Mouse (Mus musculus): ENCODE measurements around the gene Olfr465-ps1.

Gene Olfr465-ps1

GRCm38 (mm10) chr13:65137789-65138188, at the start of gene Olfr465-ps1:
Gene Olfr465-ps1, plus strand, starts transcription at chr13:65138089.
- in situ Hi-C loops (cut with MboI, MseI): no loop called here

DNA sequence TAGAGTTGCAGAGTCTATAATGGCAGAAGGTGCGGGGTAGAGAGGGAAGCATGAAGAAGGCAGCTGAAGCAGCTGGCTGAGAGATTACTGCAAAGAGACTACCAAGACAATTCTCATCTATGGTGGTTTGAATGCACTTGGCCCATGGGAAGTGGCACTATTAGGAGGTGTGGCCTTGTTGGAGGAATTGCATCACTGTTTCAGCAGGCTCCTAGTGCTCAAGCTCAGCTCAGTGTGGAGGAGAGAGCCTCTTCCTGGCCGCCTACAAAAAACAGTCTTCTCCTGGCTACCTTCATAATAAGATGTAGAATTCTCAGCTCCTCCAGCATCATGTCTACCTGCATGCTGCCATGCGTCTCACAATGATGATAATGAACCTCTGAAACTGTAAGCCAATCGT, 42.0 kb upstream of the Olfr465-ps1 start:
- in situ Hi-C loops (cut with MboI, MseI): no loop called here

- in situ Hi-C loops (cut with MboI, MseI): no loop called here
Measured at GRCm38 (mm10) chr13:65097018-65097417, 40.9 kb upstream of the Olfr465-ps1 start.

DNA sequence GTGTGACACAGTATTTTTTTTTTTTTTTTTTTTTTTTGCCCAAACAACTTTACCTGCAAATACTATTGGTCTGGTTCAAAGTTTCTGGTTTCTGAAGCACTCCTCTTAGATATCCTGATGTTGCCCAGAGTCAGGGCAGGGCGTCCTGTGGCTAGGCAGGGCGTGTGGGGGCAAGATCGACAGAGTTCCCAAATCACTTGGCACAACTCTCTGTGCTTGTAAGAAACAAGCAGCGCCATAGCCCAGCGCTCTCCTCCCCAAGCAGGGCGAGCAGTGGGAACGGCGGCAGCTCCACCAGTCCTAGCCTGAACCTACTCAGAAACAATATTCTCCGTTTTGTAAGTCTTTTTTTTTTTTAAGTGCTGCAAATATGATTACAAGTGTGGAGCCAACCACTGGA, 37.2 kb upstream of the Olfr465-ps1 start:
- in situ Hi-C loops (cut with MboI, MseI): loop anchor here (25.0 kb wide), 2 partner anchors 938 to 1513 kb away; partner anchors contain the start of genes Habp4 and Zfp367

DNA sequence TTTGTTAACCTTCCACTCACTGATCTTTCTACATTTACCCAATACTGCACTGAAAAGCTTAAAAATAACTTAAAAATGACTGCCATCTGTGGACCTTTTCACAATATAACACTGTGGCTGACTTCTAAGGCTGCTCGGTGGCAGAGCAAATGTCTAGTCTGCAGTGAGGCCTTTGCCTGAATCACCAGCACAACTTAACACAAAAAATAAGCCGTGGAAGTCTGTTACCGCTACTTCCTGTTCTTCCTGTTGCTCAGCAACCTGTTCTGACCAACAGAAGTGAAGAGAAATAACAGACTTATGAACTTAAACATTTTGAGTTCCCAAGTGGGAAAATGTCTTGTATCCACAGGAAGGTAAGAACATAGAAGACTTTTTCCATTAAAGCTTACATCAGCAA, 36.7 kb upstream of the Olfr465-ps1 start:
- in situ Hi-C loops (cut with MboI, MseI): loop anchor here (25.0 kb wide), 2 partner anchors 939 to 1514 kb away; partner anchors contain the start of genes Habp4 and Zfp367

DNA sequence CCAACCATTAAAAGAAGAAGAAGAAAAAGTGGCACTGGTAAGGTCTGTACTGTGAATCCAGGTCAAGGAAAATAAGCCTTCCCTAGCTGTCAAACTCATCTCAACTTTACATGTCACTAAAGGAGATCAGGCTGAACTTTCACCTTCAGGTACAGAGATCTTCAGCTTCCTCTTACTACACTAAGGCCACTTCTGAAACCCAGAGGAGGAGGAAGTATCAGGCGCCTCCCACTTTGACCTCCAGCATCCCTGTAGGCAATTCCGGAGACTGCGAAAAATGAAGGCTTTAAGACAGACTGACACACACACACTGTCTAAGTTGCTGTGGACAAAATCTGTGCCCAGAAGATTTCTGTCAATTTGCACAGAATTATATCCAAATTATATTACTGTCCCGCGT, 25.9 kb upstream of the Olfr465-ps1 start:
- in situ Hi-C loops (cut with MboI, MseI): loop anchor here (5.0 to 25.0 kb wide), 3 partner anchors 165 to 1525 kb away; partner anchors contain the start of genes Habp4, Zfp367 and Zfp369

DNA sequence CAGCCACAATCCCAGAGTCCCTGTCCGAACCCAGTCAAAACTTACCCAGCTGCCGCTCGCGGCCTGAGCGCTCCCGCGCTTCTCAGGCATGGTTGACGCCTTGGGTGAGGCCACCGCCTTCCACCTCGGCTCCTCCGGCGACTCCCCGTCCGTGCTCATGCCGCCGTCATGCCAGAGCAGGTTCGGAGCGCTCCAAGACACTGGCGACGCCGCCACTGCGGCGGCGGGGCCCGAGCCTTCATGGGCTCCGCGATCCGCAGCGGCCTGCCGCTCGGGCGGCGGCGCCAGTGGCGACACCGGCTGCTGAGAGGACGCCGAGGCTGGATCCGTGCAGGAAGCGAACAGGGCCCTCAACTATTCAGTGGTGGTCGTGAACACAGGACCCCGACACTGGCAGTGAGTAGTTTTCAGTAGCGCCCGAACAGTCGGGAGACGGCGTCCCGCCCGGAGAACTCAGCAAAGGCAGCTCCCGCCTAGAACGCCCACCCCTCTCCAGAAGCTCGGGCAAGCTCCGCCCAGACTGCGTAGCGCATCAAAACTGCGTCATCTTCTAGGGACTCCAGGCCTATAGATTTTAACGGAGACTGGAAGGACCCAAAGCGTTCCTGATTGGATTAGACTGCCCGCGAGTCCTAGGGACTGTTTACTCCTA, 25.3 kb upstream of the Olfr465-ps1 start, which contains the start of gene Mfsd14b:
TSS of gene Mfsd14b (minus strand) at position 517 of the 652 bp plus-strand sequence.
- in situ Hi-C loops (cut with MboI, MseI): loop anchor here (5.0 to 25.0 kb wide), 3 partner anchors 165 to 1525 kb away; partner anchors contain the start of genes Habp4, Zfp367 and Zfp369

GRCm38 (mm10) chr13:65113239-65113638, 24.6 kb upstream of the Olfr465-ps1 start:
- in situ Hi-C loops (cut with MboI, MseI): loop anchor here (5.0 to 25.0 kb wide), 3 partner anchors 164 to 1526 kb away; partner anchors contain the start of genes Habp4, Zfp367 and Zfp369

- in situ Hi-C loops (cut with MboI, MseI): loop anchor here (10.0 to 25.0 kb wide), 3 partner anchors 676 to 1534 kb away; partner anchors contain the start of genes Habp4 and Zfp367
Measured at GRCm38 (mm10) chr13:65120984-65121383, 16.9 kb upstream of the Olfr465-ps1 start.

DNA sequence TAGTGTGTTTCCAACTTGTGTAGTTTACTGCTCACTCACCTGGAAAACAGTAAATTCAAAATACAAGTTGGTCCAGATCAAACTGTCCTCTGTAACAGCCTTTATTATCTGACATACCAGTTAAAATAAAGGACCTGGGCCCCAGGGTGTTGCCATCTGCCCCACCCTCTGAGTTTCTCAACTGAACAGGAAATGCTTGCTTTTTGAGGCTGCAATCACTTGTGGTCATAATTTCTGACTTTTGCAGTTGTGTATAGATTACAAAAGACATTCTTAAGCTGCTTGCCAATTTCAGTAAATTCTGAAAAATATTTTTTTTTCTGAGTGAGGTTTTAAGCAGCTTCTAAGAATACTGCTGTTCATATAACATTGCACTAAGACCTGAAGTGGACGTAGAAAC, 15.8 kb upstream of the Olfr465-ps1 start:
- in situ Hi-C loops (cut with MboI, MseI): loop anchor here (10.0 to 25.0 kb wide), 3 partner anchors 677 to 1535 kb away; partner anchors contain the start of genes Habp4 and Zfp367

DNA sequence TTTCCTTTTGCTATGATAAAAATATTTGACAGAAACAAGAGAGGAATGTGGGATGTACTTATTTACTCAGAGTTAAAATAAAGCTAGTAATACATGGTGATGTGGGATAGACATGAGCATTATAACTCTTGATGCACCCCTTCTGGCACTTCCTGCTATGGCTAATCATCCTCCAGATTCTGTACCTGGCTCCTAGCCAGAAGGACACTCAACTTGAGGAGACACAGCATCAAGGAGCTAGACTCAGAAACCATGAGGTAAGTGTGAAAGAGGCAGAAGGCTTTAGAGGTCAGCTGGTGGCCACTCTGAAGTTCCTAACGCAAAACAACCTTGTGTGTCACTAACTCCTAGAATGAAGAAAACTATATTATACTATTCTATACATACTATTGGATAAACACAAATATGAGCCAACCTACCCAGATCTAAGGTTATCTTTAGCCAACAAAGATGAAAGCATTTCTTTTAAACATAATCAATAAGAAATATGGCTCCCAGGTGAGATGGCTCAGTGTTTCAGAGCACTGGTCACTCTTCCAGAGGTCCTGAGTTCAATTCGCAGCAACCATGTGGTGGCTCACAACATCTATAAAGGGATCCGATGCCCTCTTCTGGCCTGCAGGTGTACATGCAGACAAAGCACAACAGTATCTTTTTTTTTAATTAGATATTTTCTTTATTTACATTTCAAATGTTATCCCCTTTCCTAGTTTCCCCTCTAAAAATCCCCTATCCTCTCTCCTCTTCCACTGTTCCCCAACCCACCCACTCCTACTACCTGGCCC, 10.6 kb upstream of the Olfr465-ps1 start:
- in situ Hi-C loops (cut with MboI, MseI): loop anchor here (10.0 kb wide), 1 partner anchor 682 kb away; no protein-coding TSS in a partner anchor

- in situ Hi-C loops (cut with MboI, MseI): no loop called here
Measured at GRCm38 (mm10) chr13:65149940-65150339, 12.1 kb downstream of the Olfr465-ps1 start, which contains the start of gene Olfr466. Gene Olfr466, plus strand, starts transcription at chr13:65150240.

- in situ Hi-C loops (cut with MboI, MseI): loop anchor here (10.0 kb wide), 1 partner anchor 141 kb away; no protein-coding TSS in a partner anchor
Measured at GRCm38 (mm10) chr13:65174102-65174501, 36.2 kb downstream of the Olfr465-ps1 start.

GRCm38 (mm10) chr13:65175734-65176471, 38.0 kb downstream of the Olfr465-ps1 start:
- in situ Hi-C loops (cut with MboI, MseI): loop anchor here (10.0 to 25.0 kb wide), 2 partner anchors 139 to 711 kb away; no protein-coding TSS in a partner anchor

GRCm38 (mm10) chr13:65176472-65177091, 38.7 kb downstream of the Olfr465-ps1 start:
- in situ Hi-C loops (cut with MboI, MseI): loop anchor here (10.0 to 25.0 kb wide), 2 partner anchors 138 to 711 kb away; no protein-coding TSS in a partner anchor
